Mouse (Mus musculus) intestine, embryonic 16.5 days (tissue): Measurements from ENCODE around the gene Pop7. TPM values are rescaled to one million over a fixed set of nuclear protein-coding genes. Genes with fewer than 3 reads are reported as not detected.

ENCODE experiments used
- ATAC-seq: fragments of 200-750 bp; cut with Nextera tagmentation; 2 replicates; pipeline ENCODE4 v1.8.0; 2017; ENCODE audit warnings: moderate TSS enrichment, moderate library complexity
- H3K27ac ChIP-seq: fragments of 300-500 bp; sonication (generic); 2 replicates; pipeline ENCODE4 v1.5.1; 2014; ENCODE audit warnings: mild to moderate bottlenecking, low read length
- H3K27me3 ChIP-seq: fragments of 300-500 bp; sonication (generic); replicated peaks from 2 replicates; pipeline ENCODE4 v1.6.1; 2014; ENCODE audit warnings: low read length, control low read depth, mixed read lengths; ENCODE audit not compliant: control insufficient read depth, insufficient read depth
- H3K36me3 ChIP-seq: fragments of 300-500 bp; sonication (generic); 2 replicates; pipeline ENCODE4 v1.6.1; 2014; ENCODE audit warnings: low read length, control low read depth; ENCODE audit not compliant: control insufficient read depth, insufficient read depth
- H3K4me1 ChIP-seq: fragments of 300-500 bp; sonication (generic); 2 replicates; pipeline ENCODE4 v1.6.1; 2014; ENCODE audit warnings: low read length, control low read depth, mixed read lengths; ENCODE audit not compliant: control insufficient read depth, insufficient read depth
- H3K4me2 ChIP-seq: fragments of 300-500 bp; sonication (generic); 2 replicates; pipeline ENCODE4 v1.6.1; 2014; ENCODE audit warnings: low read depth, low read length, control low read depth
- H3K4me3 ChIP-seq: fragments of 300-500 bp; sonication (generic); 2 replicates; pipeline ENCODE4 v1.5.1; 2014; ENCODE audit warnings: mild to moderate bottlenecking, low read length
- H3K9ac ChIP-seq: fragments of 300-500 bp; sonication (generic); 2 replicates; pipeline ENCODE4 v1.6.1; 2014; ENCODE audit warnings: low read depth, low read length
- H3K9me3 ChIP-seq: fragments of 300-500 bp; sonication (generic); 2 replicates; pipeline ENCODE4 v1.6.1; 2016; ENCODE audit warnings: low read length, control low read depth; ENCODE audit not compliant: control insufficient read depth
- WGBS: fragments of 180-500 bp; shearing (Covaris S2); extraction: QIAGEN DNeasy Blood & Tissue Kit; methylation state at CpG from one replicate; pipeline ENCODE4 v1.1.7; 2014; 5-methylcytosine and 5-hydroxymethylcytosine counted together
- polyA plus RNA-seq: library from polyadenylated mRNA; unstranded; fragments of >200 nt; fragmentation: Nextera tagmentation; extraction: Ambion mirVana; gene quantifications from 2 replicates; pipeline ENCODE4 v1.2.1, GENCODE M21; 2015

Pop7 gene
- polyA plus RNA-seq, 1 experiment from 2014 or later, result 62.1 TPM

DNA sequence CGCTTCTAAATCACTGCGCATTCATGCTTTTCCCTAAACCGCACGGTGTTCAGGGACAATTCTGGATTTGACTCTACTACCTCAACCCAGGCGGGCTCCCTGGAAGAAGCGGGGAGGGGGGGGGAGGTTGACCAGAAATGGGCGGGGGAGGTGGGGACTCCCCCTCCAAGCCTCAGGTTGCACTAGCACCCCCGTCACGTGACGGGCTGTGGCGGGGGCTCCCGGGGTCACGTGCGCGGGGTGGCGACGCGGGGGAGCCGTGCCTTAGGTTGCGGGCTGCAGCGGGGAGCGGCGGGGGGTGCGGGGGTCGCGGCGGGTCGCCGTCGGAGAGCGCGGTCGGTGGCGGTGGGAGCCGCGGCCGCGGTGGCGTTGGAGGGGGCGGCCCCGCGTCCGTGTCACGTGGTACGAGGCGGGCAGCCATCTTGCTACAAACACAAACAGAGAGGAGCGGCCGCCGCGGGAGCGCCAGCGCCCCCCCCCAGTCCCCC is 7.7 kb upstream of the Pop7 start:
- WGBS, result 2% methylated on average over 27 of the region's 52 CpGs
- Histone ChIP-seq H3K4me1 (peaks cover 27% of the 10 kb centered on the region), H3K9ac (peak overlapping the region; percentile 99), H3K27me3 (no peaks in the 10 kb centered on the region), H3K9me3 (no peaks in the 10 kb centered on the region), H3K4me3 (peak overlapping the region; percentile 95), H3K36me3 (no peaks in the 10 kb centered on the region), H3K27ac (peak overlapping the region; percentile 78), H3K4me2 (peak overlapping the region; percentile 60)
- ATAC-seq, result peak; percentile 80

- no peak overlapping the region for H3K4me2 ChIP-seq
- H3K36me3 ChIP-seq, result no peaks in the 10 kb centered on the region
- H3K9me3 ChIP-seq, result no peaks in the 10 kb centered on the region
- H3K4me3 ChIP-seq, result no peak overlapping the region
- ATAC-seq, result no peak
- H3K27ac ChIP-seq, result no peak overlapping the region
- whole genome bisulfite sequencing, result 82% methylated on average over 6 of the region's 6 CpGs
- peaks cover 14% of the 10 kb centered on the region for H3K4me1 ChIP-seq
- no peak overlapping the region for H3K9ac ChIP-seq
- no peaks in the 10 kb centered on the region for H3K27me3 ChIP-seq
These were observed 1.7 kb upstream of the Pop7 start for GRCm38 (mm10) chr5:137504041-137504440.

DNA sequence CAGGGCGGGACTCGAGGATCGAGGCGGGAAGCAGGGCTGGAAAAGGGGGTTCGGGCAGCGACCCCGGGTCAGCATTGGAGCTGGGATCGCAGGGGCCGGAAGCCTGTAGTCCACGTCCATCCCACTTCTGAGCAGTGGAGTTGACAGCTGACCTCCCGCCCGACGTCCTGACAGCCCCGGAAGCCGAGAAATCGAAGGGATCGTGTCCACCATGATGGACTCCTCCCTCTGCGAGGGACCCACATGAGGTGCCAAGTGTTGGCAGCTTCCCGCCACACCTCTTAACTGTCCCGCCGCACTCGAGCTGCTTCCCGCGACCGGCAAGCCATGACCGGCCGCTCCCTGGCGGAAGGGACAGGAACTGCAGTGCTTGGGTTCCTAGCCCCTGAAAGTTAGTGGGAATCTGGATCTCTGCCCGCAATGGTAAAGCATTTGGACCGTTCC is 371 bp upstream of the Pop7 start:
- Histone ChIP-seq H3K4me2 (peak overlapping the region; percentile 57), H3K36me3 (no peaks in the 10 kb centered on the region), H3K9me3 (no peaks in the 10 kb centered on the region), H3K9ac (peak overlapping the region; percentile 86), H3K4me1 (peaks cover 14% of the 10 kb centered on the region), H3K27me3 (no peaks in the 10 kb centered on the region), H3K27ac (peak overlapping the region; percentile 82), H3K4me3 (peak overlapping the region; percentile 64)
- WGBS, result under 1% methylated on average over 29 of the region's 30 CpGs
- ATAC-seq, result peak; percentile 90

- Histone ChIP-seq H3K36me3 (no peaks in the 10 kb centered on the region), H3K9me3 (no peaks in the 10 kb centered on the region), H3K4me3 (no peak overlapping the region), H3K4me1 (peaks cover 14% of the 10 kb centered on the region), H3K27ac (no peak overlapping the region), H3K4me2 (no peak overlapping the region), H3K9ac (no peak overlapping the region), H3K27me3 (no peaks in the 10 kb centered on the region)
- 90% methylated on average over 7 of the region's 7 CpGs for WGBS
- no peak for ATAC-seq
These were observed 2.1 kb downstream of the Pop7 start for GRCm38 (mm10) chr5:137500186-137500585.

DNA sequence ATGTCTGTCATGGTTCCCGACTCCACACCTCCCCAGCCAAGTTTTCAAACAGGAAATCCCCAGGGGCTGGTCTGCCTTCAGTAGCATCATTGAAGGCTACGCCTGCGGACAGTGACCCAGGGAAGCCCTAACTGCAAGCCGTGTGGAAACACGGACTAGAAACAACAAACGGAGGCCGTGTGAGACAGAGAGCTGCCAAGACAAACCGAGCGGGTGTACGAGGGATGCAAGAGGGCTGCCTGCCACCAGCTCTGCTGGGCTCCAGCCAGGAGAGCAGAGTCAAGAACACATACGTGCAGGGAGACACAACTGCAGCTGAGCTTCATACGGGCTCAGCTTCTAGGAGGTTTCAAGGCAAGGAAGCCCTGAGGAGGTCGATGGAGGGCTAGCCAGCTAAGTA is 8.5 kb downstream of the Pop7 start:
- ATAC-seq, result no peak
- Histone ChIP-seq H3K27me3 (no peaks in the 10 kb centered on the region), H3K27ac (no peak overlapping the region), H3K4me3 (no peak overlapping the region), H3K4me2 (no peak overlapping the region), H3K4me1 (no peaks in the 10 kb centered on the region), H3K36me3 (no peaks in the 10 kb centered on the region), H3K9ac (no peak overlapping the region), H3K9me3 (no peaks in the 10 kb centered on the region)
- 73% methylated on average over 13 of the region's 13 CpGs for WGBS

DNA sequence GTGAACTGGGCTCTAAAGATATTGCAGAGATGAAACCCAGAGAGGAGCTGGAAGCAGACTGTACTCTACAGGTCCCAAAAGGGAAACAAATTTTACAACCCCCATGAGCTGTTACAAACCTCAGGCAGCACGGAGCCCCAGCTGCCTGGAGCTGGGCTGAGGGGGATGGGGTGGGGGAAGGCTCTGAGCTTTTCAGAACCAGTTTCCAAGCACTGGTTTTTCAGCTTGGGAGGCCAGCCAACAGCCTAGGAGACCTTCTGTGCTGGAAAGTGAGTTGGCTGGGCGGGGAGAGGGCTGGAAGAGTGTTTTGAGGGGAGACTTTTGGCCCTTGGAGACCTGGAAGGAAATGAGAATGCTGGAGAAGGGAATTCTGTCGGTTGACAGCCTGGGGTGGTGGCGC is 10.8 kb downstream of the Pop7 start:
- H3K36me3 ChIP-seq, result no peaks in the 10 kb centered on the region
- H3K9me3 ChIP-seq, result no peaks in the 10 kb centered on the region
- no peak overlapping the region for H3K4me2 ChIP-seq
- WGBS, result 42% methylated on average over 4 of the region's 4 CpGs
- no peaks in the 10 kb centered on the region for H3K4me1 ChIP-seq
- H3K4me3 ChIP-seq, result no peak overlapping the region
- no peak overlapping the region for H3K9ac ChIP-seq
- H3K27me3 ChIP-seq, result no peaks in the 10 kb centered on the region
- ATAC-seq, result no peak
- H3K27ac ChIP-seq, result no peak overlapping the region

- H3K4me1 ChIP-seq, result 0 out of 2 replicates have a peak, but pooled peaks cover 3% of the 10 kb centered on the region
- no peaks in the 10 kb centered on the region for H3K9me3 ChIP-seq
- no peak overlapping the region for H3K4me3 ChIP-seq
- 88% methylated on average over 7 of the region's 7 CpGs for WGBS
- no peaks in the 10 kb centered on the region for H3K36me3 ChIP-seq
- ATAC-seq, result no peak
- H3K4me2 ChIP-seq, result no peak overlapping the region
- peaks cover 11% of the 10 kb centered on the region for H3K27me3 ChIP-seq
- no peak overlapping the region for H3K27ac ChIP-seq
- H3K9ac ChIP-seq, result no peak overlapping the region
These were observed 14.7 kb downstream of the Pop7 start for GRCm38 (mm10) chr5:137487616-137488015.

DNA sequence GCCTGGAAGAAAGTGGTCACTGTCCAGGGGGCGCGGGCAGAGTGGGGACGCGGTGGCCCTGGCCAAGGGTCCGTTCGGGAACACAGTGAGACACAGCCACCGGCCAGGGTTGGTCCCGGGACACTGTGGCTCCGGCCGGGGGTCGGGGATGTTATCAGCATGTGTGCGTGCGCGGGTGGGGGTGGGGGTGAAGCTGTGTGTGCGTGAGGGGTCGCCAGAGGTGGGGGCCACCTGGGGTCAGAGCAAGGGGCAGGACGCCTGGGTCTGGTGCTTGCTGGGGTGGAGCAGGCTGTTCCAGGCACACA is 16.5 kb downstream of the Pop7 start:
- Histone ChIP-seq H3K27ac (no peak overlapping the region), H3K9ac (peak overlapping the region; percentile 67), H3K9me3 (no peaks in the 10 kb centered on the region), H3K27me3 (peaks cover 11% of the 10 kb centered on the region), H3K4me2 (peak overlapping the region; percentile 64), H3K36me3 (no peaks in the 10 kb centered on the region), H3K4me3 (peak overlapping the region; percentile 41), H3K4me1 (0 out of 2 replicates have a peak, but pooled peaks cover 3% of the 10 kb centered on the region)
- 3% methylated on average over 17 of the region's 17 CpGs for WGBS
- no peak for ATAC-seq

DNA sequence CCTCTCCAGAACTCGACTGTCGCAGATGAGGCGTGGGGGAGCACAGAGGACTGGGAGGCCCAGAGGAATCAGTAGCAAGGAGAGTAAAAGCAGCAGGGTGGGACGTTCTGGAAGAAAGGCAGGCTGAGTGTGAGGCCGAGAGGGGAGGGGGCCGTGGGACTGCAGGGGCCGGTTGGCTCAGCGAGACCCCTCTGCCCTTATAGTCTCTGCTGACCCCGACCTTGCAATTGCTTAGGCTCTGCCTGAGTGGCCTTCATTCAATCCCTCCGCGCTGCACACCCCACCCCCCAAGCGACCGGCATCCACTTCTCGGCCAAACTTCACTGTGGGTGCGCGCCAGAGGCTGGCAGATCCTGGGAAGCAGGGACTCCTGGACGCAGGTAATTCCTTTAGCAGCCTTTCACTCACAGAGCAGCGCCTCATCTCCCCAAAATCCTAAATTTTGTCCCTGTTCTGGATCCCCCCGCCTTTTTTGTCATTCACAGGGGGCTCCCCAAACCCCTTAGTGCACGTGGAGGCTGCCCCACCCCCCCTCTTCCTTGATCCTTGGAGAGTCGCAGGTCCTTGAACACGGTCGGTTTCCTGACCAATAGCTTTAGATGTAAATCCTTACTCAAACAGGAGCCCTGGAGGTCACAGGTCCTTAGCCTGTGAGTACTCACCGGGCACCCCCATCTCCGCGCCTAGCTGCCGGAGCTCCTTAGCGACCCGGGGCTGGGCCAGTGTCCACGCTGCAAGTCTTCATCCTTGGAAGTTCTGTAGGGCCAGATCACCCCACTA is 17.1 kb downstream of the Pop7 start:
- no peaks in the 10 kb centered on the region for H3K36me3 ChIP-seq
- peak overlapping the region; percentile 64 for H3K4me2 ChIP-seq
- H3K9me3 ChIP-seq, result no peaks in the 10 kb centered on the region
- ATAC-seq, result no peak
- H3K4me1 ChIP-seq, result 0 out of 2 replicates have a peak, but pooled peaks cover 3% of the 10 kb centered on the region
- peak overlapping the region; percentile 67 for H3K9ac ChIP-seq
- 10% methylated on average over 29 of the region's 30 CpGs for WGBS
- peaks cover 11% of the 10 kb centered on the region for H3K27me3 ChIP-seq
- H3K27ac ChIP-seq, result no peak overlapping the region
- H3K4me3 ChIP-seq, result peak overlapping the region; percentile 41
